Mouse (Mus musculus): ENCODE measurements around the gene Psmc6.

GRCm38 (mm10) chr14:45365196-45365587 is 35.6 kb downstream of the Psmc6 start:
- TF ChIP-seq POLR2A (IDR thresholded peaks at IDR 0.05; ENCODE audit: borderline replicate concordance, extremely low read depth, low read depth, low read length) (no peak), CTCF (IDR thresholded peaks at IDR 0.05; ENCODE audit: insufficient read depth, low read length) (no peak)

Measured in lung, adult 2 months (tissue).